Comparison of ENCODE assay signal across 8 mouse cellular contexts in genomic region chr2:45107555-45107954, GRCm38 (mm10). TPM values are rescaled to one million over a fixed set of nuclear protein-coding genes. Genes with fewer than 3 reads are reported as not detected.
DNase-seq lines count a peak whose midpoint lies in the region; ATAC-seq and TF ChIP-seq lines count a peak whose summit lies in the region.

No protein-coding gene starts in this region.

- 32% methylated on average over 2 of the region's 2 CpGs for WGBS in lung, postnatal 0 days
- 42% methylated on average over 2 of the region's 2 CpGs for WGBS in liver, embryonic 11.5 days
- 38% methylated on average over 2 of the region's 2 CpGs for whole genome bisulfite sequencing in stomach, embryonic 15.5 days

- no peaks in the 10 kb centered on the region for H3K4me1 ChIP-seq in lung, postnatal 0 days (ENCODE audit: insufficient read depth, low read depth, low read length)
- H3K4me1 ChIP-seq in liver, embryonic 11.5 days (replicated peaks; ENCODE audit: control insufficient read depth, insufficient read depth, low read length), result peaks cover 41% of the 10 kb centered on the region
- peaks cover 4% of the 10 kb centered on the region; the same call in 1 of the 2 replicates for H3K4me1 ChIP-seq in stomach, embryonic 15.5 days

- no peak for TF ChIP-seq EP300 in lung, postnatal 0 days (IDR thresholded peaks at IDR 0.05)

- H3K4me2 ChIP-seq in lung, postnatal 0 days (replicated peaks; ENCODE audit: low read depth, low read length), result peak overlapping the region; percentile 66
- peak overlapping the region; percentile 72 for H3K4me2 ChIP-seq in liver, embryonic 11.5 days
- peak overlapping the region; percentile 78 for H3K4me2 ChIP-seq in stomach, embryonic 15.5 days

- peak overlapping the region; percentile 89; the same call in 1 of the 2 replicates for H3K9ac ChIP-seq in lung, postnatal 0 days (replicated peaks; ENCODE audit: low read depth)
- peak overlapping the region; percentile 59 for H3K9ac ChIP-seq in liver, embryonic 11.5 days (ENCODE audit: low read depth, low read length)
- peak overlapping the region; percentile 22; the same call in 1 of the 2 replicates for H3K9ac ChIP-seq in stomach, embryonic 15.5 days

- no peaks in the 10 kb centered on the region for H3K9me3 ChIP-seq in lung, postnatal 0 days (ENCODE audit: low read length)
- no peaks in the 10 kb centered on the region for H3K9me3 ChIP-seq in liver, embryonic 11.5 days (ENCODE audit: control insufficient read depth, low read length)
- no peaks in the 10 kb centered on the region for H3K9me3 ChIP-seq in stomach, embryonic 15.5 days

- peak; percentile 56 for DNase-seq in adrenal gland, adult 2 months
- DNase-seq in adrenal gland, postnatal 36 days, result no peak
- no peak for DNase-seq in lung, postnatal 0 days (ENCODE audit: low spot score)
- no peak for DNase-seq in lung, postnatal 10 days
- no peak for DNase-seq in liver, embryonic 11.5 days (ENCODE audit: low spot score)
- DNase-seq in ovary, postnatal 36 days (ENCODE audit: low spot score), result no peak
- no peak for DNase-seq in embryo, embryonic 9.5 days (ENCODE audit: extremely low spot score)

- no peaks in the 10 kb centered on the region for H3K36me3 ChIP-seq in lung, postnatal 0 days (ENCODE audit: insufficient read depth, low read length)
- H3K36me3 ChIP-seq in liver, embryonic 11.5 days (ENCODE audit: control insufficient read depth, insufficient read depth, low read length), result no peaks in the 10 kb centered on the region
- no peaks in the 10 kb centered on the region for H3K36me3 ChIP-seq in stomach, embryonic 15.5 days

- H3K4me3 ChIP-seq in lung, postnatal 0 days (ENCODE audit: low read depth, low read length), result peak overlapping the region; percentile 73; the same call in 1 of the 2 replicates
- H3K4me3 ChIP-seq in liver, embryonic 11.5 days (ENCODE audit: low read depth, low read length), result peak overlapping the region; percentile 89
- peak overlapping the region; percentile 66 for H3K4me3 ChIP-seq in stomach, embryonic 15.5 days (replicated peaks)

- ATAC-seq in lung, postnatal 0 days, result no peak
- no peak for ATAC-seq in liver, embryonic 11.5 days (replicated peaks; ENCODE audit: low FRiP score)
- no peak for ATAC-seq in stomach, embryonic 15.5 days (ENCODE audit: insufficient read depth, low FRiP score, low read depth)

- peak overlapping the region; percentile 95 for H3K27ac ChIP-seq in lung, postnatal 0 days (ENCODE audit: low read length)
- H3K27ac ChIP-seq in liver, embryonic 11.5 days (ENCODE audit: low read depth, low read length), result peak overlapping the region; percentile 32
- H3K27ac ChIP-seq in stomach, embryonic 15.5 days, result peak overlapping the region; percentile 89

- no peaks in the 10 kb centered on the region for H3K27me3 ChIP-seq in lung, postnatal 0 days (replicated peaks; ENCODE audit: insufficient read depth, low read length)
- no peaks in the 10 kb centered on the region for H3K27me3 ChIP-seq in liver, embryonic 11.5 days (replicated peaks; ENCODE audit: control insufficient read depth, insufficient read depth, low read length)
- H3K27me3 ChIP-seq in stomach, embryonic 15.5 days (replicated peaks), result 0 out of 2 replicates have a peak, but pooled peaks cover 4% of the 10 kb centered on the region

- no peak for TF ChIP-seq CTCF in lung, postnatal 0 days (IDR thresholded peaks at IDR 0.05)

RNA-seq across cellular contexts. Expression of gene Zeb2, which starts 9.6 kb away (rescaled TPM):
- 100 to 1,000 TPM; 162 to 223 TPM for total RNA-seq in adrenal gland, adult 2 months (2021)
- polyA plus RNA-seq in adrenal gland, adult 2 months (2012; rRNA removed), result 9.8 and 12.4 TPM in 2 replicates
- 100 to 1,000 TPM; 173 to 184 TPM for total RNA-seq in adrenal gland, postnatal 36 days (2021)
- polyA plus RNA-seq in lung, postnatal 0 days (2015; fragmentation: Nextera tagmentation; extraction: Ambion mirVana), result 36.4 and 44.9 TPM in 2 replicates
- polyA plus RNA-seq in liver, embryonic 11.5 days (2014; fragmentation: Nextera tagmentation; extraction: Ambion mirVana), result 32.8 and 33.2 TPM in 2 replicates
- polyA plus RNA-seq in stomach, embryonic 15.5 days (2015; fragmentation: Nextera tagmentation; extraction: Ambion mirVana), result 46.5 and 49.9 TPM in 2 replicates

Comparison
In these comparisons a context has a peak if more than half of its experiments do, and no peak if none do; other contexts are left out.
1. H3K27ac ChIP-seq: peak in every context shown above with its lines; median percentile 95 in lung, postnatal 0 days; 89 in stomach, embryonic 15.5 days; 32 in liver, embryonic 11.5 days.
2. H3K9ac ChIP-seq: peak in every context shown above with its lines; median percentile 89 in lung, postnatal 0 days; 59 in liver, embryonic 11.5 days; 22 in stomach, embryonic 15.5 days.